Mouse (Mus musculus) kidney, embryonic 14.5 days (tissue): ENCODE results near the gene Lrch4. TPM values are rescaled to one million over a fixed set of nuclear protein-coding genes. Genes with fewer than 3 reads are reported as not detected.
A peak's percentile ranks its signal among the peaks of the same experiment; 100 is the strongest.
"Not testable (repeated sequence)": the region's sequence is repeated elsewhere in the genome, so short reads cannot be mapped to it uniquely, and the experiment has no call there.

Source experiments
- ATAC-seq: fragments of 200-750 bp; cut with Nextera tagmentation; 2 replicates; pipeline ENCODE4 v1.8.0; 2017; ENCODE audit warnings: moderate number of reproducible peaks, mild to moderate bottlenecking, moderate TSS enrichment, moderate library complexity; ENCODE audit not compliant: low FRiP score, low TSS enrichment
- H3K27ac ChIP-seq: fragments of 300-500 bp; sonication (generic); 2 replicates; pipeline ENCODE4 v1.5.1; 2014; ENCODE audit warnings: low read depth, mild to moderate bottlenecking, low read length, moderate library complexity, mixed read lengths
- H3K27me3 ChIP-seq: fragments of 300-500 bp; sonication (generic); 2 replicates; pipeline ENCODE4 v1.6.1; 2014; ENCODE audit warnings: mild to moderate bottlenecking, low read length; ENCODE audit not compliant: control insufficient read depth, insufficient read depth
- H3K36me3 ChIP-seq: fragments of 300-500 bp; sonication (generic); 2 replicates; pipeline ENCODE4 v1.6.1; 2014; ENCODE audit warnings: low read length, mixed read lengths; ENCODE audit not compliant: control insufficient read depth, insufficient read depth
- H3K4me1 ChIP-seq: fragments of 300-500 bp; sonication (generic); 2 replicates; pipeline ENCODE4 v1.6.1; 2014; ENCODE audit warnings: low read length, mixed read lengths; ENCODE audit not compliant: control insufficient read depth, insufficient read depth
- H3K4me2 ChIP-seq: fragments of 300-500 bp; sonication (generic); replicated peaks from 2 replicates; pipeline ENCODE4 v1.6.1; 2014; ENCODE audit warnings: low read depth, mild to moderate bottlenecking, low read length
- H3K4me3 ChIP-seq: fragments of 300-500 bp; sonication (generic); 2 replicates; pipeline ENCODE4 v1.5.1; 2014; ENCODE audit warnings: mild to moderate bottlenecking, low read length
- H3K9ac ChIP-seq: fragments of 300-500 bp; sonication (generic); 2 replicates; pipeline ENCODE4 v1.6.1; 2014; ENCODE audit warnings: low read depth, mild to moderate bottlenecking, low read length, moderate library complexity
- H3K9me3 ChIP-seq: fragments of 300-500 bp; sonication (generic); 2 replicates; pipeline ENCODE4 v1.6.1; 2016; ENCODE audit warnings: low read length; ENCODE audit not compliant: control insufficient read depth
- WGBS: fragments of 180-500 bp; shearing (Covaris S2); extraction: QIAGEN DNeasy Blood & Tissue Kit; methylation state at CpG from one replicate; pipeline ENCODE4 v1.1.7; 2014; 5-methylcytosine and 5-hydroxymethylcytosine counted together
- polyA plus RNA-seq: library from polyadenylated mRNA; unstranded; fragments of >200 nt; fragmentation: Nextera tagmentation; extraction: Ambion mirVana; gene quantifications from 2 replicates; pipeline ENCODE4 v1.2.1, GENCODE M21; 2014

Lrch4 gene
- polyA plus RNA-seq, 1 experiment from 2014 or later, result 43.2 TPM

DNA sequence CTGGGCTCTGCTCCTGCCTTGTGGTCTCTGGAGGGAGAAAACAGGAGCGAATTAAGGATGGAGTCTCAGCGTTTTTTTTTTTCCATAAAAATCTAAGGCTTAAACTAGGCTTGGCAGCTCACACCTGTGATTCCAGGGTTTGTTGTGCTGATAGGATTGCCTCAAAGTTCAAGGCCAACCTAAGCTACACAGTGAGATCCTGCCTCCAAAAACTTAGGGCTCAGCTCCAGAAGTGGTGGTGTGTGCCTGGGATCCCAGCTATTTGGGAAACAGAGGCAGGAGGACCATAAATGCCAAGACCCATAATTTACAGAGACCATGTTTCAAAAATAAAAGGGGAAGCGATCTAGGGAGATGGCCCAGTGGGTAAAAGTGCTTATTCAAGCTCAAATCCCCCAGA is 19.6 kb upstream of the Lrch4 start:
- 44% methylated on average over 3 of the region's 3 CpGs for WGBS
- peak overlapping the region; percentile 41; the same call in 1 of the 2 replicates for H3K4me2 ChIP-seq
- no peak for ATAC-seq
- no peaks in the 10 kb centered on the region for H3K27me3 ChIP-seq
- H3K4me1 ChIP-seq, result peaks cover 52% of the 10 kb centered on the region
- no peak overlapping the region for H3K27ac ChIP-seq
- peaks cover 17% of the 10 kb centered on the region; the same call in 1 of the 2 replicates for H3K36me3 ChIP-seq
- peak overlapping the region; percentile 35; the same call in 1 of the 2 replicates for H3K4me3 ChIP-seq
- no peak overlapping the region for H3K9ac ChIP-seq
- no peaks in the 10 kb centered on the region for H3K9me3 ChIP-seq

DNA sequence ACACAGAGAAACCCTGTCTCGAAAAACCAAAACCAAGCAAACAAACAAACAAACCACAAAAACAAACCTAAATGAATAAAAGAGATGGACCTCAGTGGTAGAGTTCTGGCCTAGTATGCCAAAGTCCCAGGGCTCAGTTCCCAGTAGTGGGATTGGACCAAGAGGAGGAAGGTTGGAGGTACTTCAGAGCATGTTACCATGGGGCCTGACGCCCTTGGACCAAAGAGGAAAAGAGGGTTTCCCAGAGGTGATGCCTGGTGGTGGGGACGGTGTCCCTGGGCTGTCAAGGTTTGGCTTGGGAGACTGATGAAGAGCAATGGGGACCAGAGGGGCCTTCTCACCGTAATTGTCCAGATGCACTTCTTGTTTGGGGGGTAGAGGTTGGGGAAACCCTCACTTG is 18.9 kb upstream of the Lrch4 start:
- no peak for ATAC-seq
- Histone ChIP-seq H3K9ac (peak overlapping the region; percentile 28; the same call in 1 of the 2 replicates), H3K9me3 (no peaks in the 10 kb centered on the region), H3K36me3 (peaks cover 16% of the 10 kb centered on the region; the same call in 1 of the 2 replicates), H3K27me3 (no peaks in the 10 kb centered on the region), H3K4me2 (peak overlapping the region; percentile 49), H3K27ac (0 out of 2 replicates have a peak overlapping the region, but pooled peaks have one; percentile 42), H3K4me3 (peak overlapping the region; percentile 35), H3K4me1 (peaks cover 52% of the 10 kb centered on the region)
- 46% methylated on average over 4 of the region's 4 CpGs for WGBS

DNA sequence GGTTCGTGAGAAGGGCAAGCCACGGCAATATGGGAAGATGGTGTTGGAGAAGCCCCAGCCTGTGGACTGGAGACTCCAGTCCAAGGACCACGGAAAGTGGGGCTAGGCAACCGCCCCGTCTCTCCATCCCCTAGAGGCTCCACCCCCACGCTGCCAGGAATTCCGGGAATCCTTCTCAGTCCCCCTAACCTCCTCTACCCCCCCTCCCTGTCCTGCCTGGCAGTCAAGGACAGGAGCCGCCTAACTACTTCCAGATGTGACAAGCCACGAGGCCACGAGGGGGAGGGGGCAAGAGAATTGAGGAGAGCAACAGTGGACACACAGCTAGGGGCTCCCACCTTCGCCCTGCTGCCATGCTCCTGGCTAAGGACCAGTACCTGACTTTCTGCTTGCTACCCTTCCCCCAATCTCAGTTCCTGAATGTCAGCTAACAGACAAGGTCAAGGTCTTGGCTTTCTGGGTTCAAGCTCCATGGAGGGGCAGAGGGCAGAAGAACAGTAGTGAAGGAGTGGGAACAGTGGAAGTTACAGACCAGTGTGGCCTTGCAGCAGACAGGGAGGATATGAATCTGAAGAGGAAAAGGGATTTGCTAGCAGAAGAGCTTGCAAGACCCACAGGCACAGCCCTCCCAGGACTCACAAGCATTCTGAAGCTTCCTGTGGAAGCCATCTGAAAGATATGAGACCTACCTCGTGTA is 18.2 kb upstream of the Lrch4 start:
- peak overlapping the region; percentile 49 for H3K4me2 ChIP-seq
- peak; percentile 60 for ATAC-seq

DNA sequence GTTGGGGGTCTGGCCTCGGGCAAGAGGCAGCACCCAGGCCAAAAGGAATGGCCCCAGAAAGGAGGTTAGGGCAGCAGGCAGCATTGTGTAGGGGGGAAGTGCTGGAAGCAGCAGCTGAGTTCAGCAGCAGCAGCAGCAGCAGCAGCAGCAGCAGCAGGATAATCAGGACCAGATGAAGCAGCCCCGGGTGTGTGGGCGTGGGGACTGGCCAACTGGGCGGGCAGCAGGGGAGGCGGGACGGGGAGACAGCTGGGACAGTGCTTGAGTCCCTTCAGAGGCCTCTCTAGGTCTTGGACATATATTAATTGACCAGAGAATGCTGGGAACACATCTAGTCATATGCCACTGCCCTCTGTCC is 17.7 kb upstream of the Lrch4 start:
- H3K9ac ChIP-seq, result peak overlapping the region; percentile 44; the same call in 1 of the 2 replicates
- WGBS, result 10% methylated on average over 6 of the region's 6 CpGs
- peaks cover 52% of the 10 kb centered on the region for H3K4me1 ChIP-seq
- no peaks in the 10 kb centered on the region for H3K9me3 ChIP-seq
- peak overlapping the region; percentile 49 for H3K4me2 ChIP-seq
- H3K27ac ChIP-seq, result peak overlapping the region; percentile 91
- H3K27me3 ChIP-seq, result no peaks in the 10 kb centered on the region
- ATAC-seq, result peak; percentile 51
- H3K36me3 ChIP-seq, result peaks cover 12% of the 10 kb centered on the region; the same call in 1 of the 2 replicates
- peak overlapping the region; percentile 35 for H3K4me3 ChIP-seq

More for the DNA sequence above, 18.2 kb upstream of the Lrch4 start:
- Histone ChIP-seq H3K4me3 (peak overlapping the region; percentile 35), H3K27me3 (no peaks in the 10 kb centered on the region), H3K27ac (peak overlapping the region; percentile 91), H3K9ac (peak overlapping the region; percentile 44; the same call in 1 of the 2 replicates), H3K4me1 (peaks cover 52% of the 10 kb centered on the region), H3K36me3 (peaks cover 16% of the 10 kb centered on the region; the same call in 1 of the 2 replicates), H3K9me3 (no peaks in the 10 kb centered on the region)
- WGBS, result 4% methylated on average over 12 of the region's 12 CpGs

DNA sequence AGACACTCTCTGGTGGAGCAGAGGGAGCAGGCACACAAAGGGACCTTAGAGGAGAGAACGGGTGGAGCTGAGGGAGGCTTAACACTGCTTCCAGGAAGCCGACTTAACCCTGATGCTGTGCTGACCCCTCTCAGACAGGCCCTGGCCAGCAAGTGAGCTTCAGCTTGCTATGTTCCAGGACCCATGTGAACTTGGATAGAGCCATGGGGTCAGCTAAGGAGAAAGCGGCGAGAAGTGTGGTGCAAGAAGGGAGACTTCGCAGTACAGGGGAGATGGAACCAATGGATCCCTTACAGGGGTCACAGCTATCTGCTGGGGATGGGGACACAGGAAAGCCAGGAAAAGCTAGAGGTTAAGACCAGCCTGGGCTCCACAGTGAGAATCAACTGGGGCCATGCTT is 15.8 kb upstream of the Lrch4 start:
- Histone ChIP-seq H3K9me3 (no peaks in the 10 kb centered on the region), H3K4me3 (no peak overlapping the region), H3K4me2 (no peak overlapping the region), H3K9ac (0 out of 2 replicates have a peak overlapping the region, but pooled peaks have one; percentile 12), H3K27me3 (no peaks in the 10 kb centered on the region), H3K4me1 (peaks cover 48% of the 10 kb centered on the region), H3K36me3 (no peaks in the 10 kb centered on the region), H3K27ac (no peak overlapping the region)
- WGBS, result 83% methylated on average over 5 of the region's 5 CpGs
- no peak for ATAC-seq

DNA sequence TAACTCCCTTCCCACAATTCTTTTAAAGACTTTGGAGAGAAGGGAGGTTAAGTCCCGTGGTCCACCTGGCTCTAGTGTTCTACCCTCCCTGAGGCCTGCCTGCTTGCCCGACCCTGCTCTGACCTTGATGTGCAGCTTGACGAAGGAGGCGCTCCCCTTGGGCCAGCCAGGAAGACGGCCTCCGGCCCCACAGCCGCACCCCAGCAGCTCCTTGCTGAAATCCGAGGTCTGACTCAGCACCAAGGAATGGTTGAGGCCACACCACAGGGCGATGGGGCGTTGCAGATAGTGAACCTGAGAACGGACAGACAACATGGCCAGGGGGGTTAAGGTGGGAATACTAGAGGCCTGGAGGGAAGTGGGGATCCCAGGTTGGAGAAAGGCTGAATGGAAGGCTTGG is 15.4 kb upstream of the Lrch4 start, which contains the start of gene Pcolce:
Gene Pcolce, minus strand, starts transcription at position 235 of the 400 bp plus-strand sequence.
- H3K27me3 ChIP-seq, result no peaks in the 10 kb centered on the region
- no peak within 1 kb of the TSS for H3K4me2 ChIP-seq
- no peaks in the 10 kb centered on the region for H3K9me3 ChIP-seq
- no peaks in the 10 kb centered on the region for H3K36me3 ChIP-seq
- ATAC-seq, result no peak
- H3K27ac ChIP-seq, result no peak within 1 kb of the TSS
- 0 out of 2 replicates have a peak within 1 kb of the TSS, but pooled peaks have one; percentile 12 for H3K9ac ChIP-seq
- H3K4me3 ChIP-seq, result no peak within 1 kb of the TSS
- peaks cover 43% of the 10 kb centered on the region for H3K4me1 ChIP-seq
- 22% methylated on average over 11 of the region's 11 CpGs for WGBS

DNA sequence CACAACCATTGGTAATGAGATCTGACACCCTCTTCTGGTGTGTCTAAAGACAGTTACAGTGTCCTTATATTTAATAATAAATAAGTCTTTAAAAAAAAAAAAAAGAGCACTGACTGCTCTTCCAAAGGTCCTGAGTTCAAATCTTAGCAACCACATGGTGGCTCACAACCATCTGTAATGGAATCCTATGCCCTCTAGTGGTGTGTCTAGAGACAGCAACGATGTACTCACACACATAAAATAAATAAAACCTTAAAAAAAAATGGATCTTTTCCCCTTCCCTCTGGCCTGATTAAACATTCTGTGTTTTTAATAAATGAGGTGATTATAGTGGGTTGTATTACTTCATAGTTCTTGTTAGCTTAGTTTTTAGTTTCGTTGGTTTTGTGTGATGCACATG is 14.0 kb upstream of the Lrch4 start:
- not testable (repeated sequence) for H3K4me2 ChIP-seq, H3K27me3 ChIP-seq, H3K36me3 ChIP-seq, H3K27ac ChIP-seq, H3K9me3 ChIP-seq, H3K4me3 ChIP-seq, ATAC-seq, H3K9ac ChIP-seq
- WGBS, result 87% methylated on average over 2 of the region's 2 CpGs
- H3K4me1 ChIP-seq, result peaks cover 36% of the 10 kb centered on the region

DNA sequence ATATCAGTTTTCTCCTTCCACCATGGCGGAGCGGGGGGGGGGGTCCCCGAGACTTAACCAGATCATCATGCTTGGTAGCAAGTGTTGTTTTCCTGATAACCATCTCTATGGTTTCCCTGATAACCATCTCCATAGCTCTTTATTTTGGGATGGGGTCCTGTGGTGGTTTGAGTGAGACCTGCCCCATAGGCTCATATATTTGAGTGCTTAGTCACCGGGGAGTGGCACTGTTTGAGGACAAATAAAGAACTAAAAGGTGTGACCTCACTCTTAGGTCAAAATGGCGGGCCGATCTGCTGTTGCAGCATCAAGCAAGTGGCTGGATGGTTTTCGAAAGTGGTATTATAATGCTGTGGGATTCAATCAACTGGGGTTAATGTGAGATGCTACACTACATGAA is 13.6 kb upstream of the Lrch4 start:
- no peak overlapping the region for H3K9ac ChIP-seq
- ATAC-seq, result no peak
- H3K27ac ChIP-seq, result no peak overlapping the region
- no peaks in the 10 kb centered on the region for H3K36me3 ChIP-seq
- H3K27me3 ChIP-seq, result no peaks in the 10 kb centered on the region
- H3K4me2 ChIP-seq, result no peak overlapping the region
- WGBS, result 83% methylated on average over 7 of the region's 7 CpGs
- H3K4me1 ChIP-seq, result peaks cover 32% of the 10 kb centered on the region
- H3K4me3 ChIP-seq, result no peak overlapping the region
- H3K9me3 ChIP-seq, result no peaks in the 10 kb centered on the region

DNA sequence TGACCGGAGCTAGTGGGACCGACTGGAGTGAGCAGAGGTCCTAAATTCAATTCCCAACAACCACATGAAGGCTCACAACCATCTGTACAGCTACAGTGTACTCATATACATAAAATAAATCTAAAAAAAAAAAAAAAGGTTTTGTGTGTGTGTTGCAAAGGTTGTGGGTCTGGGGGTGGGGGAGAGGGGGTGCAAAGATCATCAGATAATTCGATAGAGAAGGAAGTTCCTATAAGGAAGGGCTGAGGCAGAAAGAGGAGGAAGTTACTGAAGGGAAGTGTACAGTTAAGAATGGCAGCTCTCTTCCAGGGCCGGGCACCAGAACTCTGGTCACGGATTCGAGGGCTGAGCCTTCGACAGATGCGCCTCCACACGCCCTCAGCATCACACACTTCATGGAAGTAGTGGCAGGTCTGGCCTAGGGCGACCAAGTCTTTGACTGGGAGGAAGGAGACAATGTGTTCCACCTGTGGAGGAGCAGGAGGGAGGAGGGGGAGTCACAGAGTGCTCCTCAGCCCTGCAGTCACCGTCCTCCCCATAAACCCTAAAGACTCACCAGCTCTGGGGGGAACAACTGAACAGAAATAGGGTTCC is 4.9 kb upstream of the Lrch4 start:
- WGBS, result 78% methylated on average over 11 of the region's 11 CpGs
- Histone ChIP-seq H3K4me2 (no peak overlapping the region), H3K4me1 (0 out of 2 replicates have a peak, but pooled peaks cover 8% of the 10 kb centered on the region), H3K27me3 (no peaks in the 10 kb centered on the region), H3K4me3 (no peak overlapping the region), H3K27ac (no peak overlapping the region), H3K9me3 (no peaks in the 10 kb centered on the region), H3K9ac (no peak overlapping the region), H3K36me3 (no peaks in the 10 kb centered on the region)
- ATAC-seq, result no peak
